Mouse (Mus musculus): Measurements from ENCODE around the gene Ankrd33.

GRCm38 (mm10) chr15:101142672-101143071 lies 27.1 kb downstream of the Ankrd33 start:
- TF ChIP-seq CTCF (IDR thresholded peaks at IDR 0.05; ENCODE audit: low read depth): no peak
- no peak for TF ChIP-seq EP300 (IDR thresholded peaks at IDR 0.05; ENCODE audit: low read depth)

All from liver, postnatal 0 days (tissue).